ENCODE assay signal across 8 mouse cellular contexts in the genomic region with DNA sequence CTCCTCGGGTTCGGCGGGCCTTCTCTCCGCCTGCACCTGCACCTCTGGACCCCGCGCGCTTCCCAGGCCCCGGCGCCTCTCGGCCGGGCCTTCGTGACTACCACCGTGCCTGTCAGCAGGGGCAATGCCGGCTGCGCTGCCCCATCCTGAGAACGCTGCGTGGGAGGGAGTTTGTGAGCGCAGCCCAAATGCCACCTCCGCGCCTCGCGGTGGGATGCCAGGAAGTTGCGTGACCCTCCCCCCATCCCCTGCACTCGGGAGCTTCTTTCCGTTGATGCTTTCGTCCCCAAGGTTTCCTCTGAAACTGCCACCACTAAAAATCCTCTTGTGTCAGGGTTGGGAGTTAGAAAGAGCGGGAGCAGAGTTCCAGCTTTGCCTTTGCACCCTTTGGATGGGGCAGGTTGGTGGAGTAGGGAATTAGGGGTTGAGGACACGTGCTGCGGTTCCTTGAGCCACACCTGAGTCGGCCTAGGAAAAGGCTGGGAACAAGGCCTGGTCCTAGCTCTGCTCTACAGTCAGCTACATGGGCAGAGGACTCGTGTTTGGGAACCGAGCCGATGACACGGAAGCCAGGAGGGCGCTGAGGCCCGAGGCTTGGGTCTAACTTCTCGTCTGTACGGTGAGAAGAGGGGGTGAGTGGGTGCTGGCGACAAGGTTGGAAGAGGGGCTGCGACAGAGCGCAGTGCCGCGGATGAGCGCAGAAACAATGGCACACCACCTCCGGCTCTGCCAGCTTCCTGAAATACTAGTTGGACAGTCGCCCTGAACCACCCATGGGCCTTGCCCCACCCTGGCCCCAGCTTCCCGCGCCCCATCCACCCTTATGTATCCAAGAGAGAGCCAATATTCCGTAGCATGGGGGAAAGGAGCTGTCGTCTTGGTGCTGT. TPM values are rescaled to one million over a fixed set of nuclear protein-coding genes. Genes with fewer than 3 reads are reported as not detected.
A peak's percentile ranks its signal among the peaks of the same experiment; 100 is the strongest.
DNase-seq lines count a peak whose midpoint lies in the region; ATAC-seq and TF ChIP-seq lines count a peak whose summit lies in the region.

No protein-coding gene starts in this region.

- no peaks in the 10 kb centered on the region for H3K36me3 ChIP-seq in kidney, embryonic 15.5 days
- no peaks in the 10 kb centered on the region for H3K36me3 ChIP-seq in hindbrain, postnatal 0 days (ENCODE audit: insufficient read depth, low read length)
- H3K36me3 ChIP-seq in midbrain, embryonic 16.5 days (ENCODE audit: control insufficient read depth, insufficient read depth, low read length), result no peaks in the 10 kb centered on the region

- DNase-seq in kidney, adult 8-10 months, result no peak
- peak; percentile 61 for DNase-seq in embryo, embryonic 10 days (ENCODE audit: low spot score)
- peak; percentile 11 for DNase-seq in hindbrain, postnatal 0 days (ENCODE audit: low spot score)
- DNase-seq in left cerebral cortex, adult 9 months (ENCODE audit: low spot score in 2 of 2), result no peak
- no peak for DNase-seq in right cerebral cortex, adult 18-20 months
- no peak for DNase-seq in urinary bladder, postnatal 10 days (ENCODE audit: low spot score)

- H3K9me3 ChIP-seq in kidney, embryonic 15.5 days (replicated peaks), result no peaks in the 10 kb centered on the region
- no peaks in the 10 kb centered on the region for H3K9me3 ChIP-seq in hindbrain, postnatal 0 days (ENCODE audit: low read length)
- H3K9me3 ChIP-seq in midbrain, embryonic 16.5 days (replicated peaks; ENCODE audit: control insufficient read depth, low read length, poor library complexity, severe bottlenecking), result no peaks in the 10 kb centered on the region

- under 1% methylated on average over 50 of the region's 50 CpGs for WGBS in kidney, embryonic 15.5 days
- WGBS in hindbrain, postnatal 0 days, result 2% methylated on average over 50 of the region's 50 CpGs
- under 1% methylated on average over 50 of the region's 50 CpGs for WGBS in midbrain, embryonic 16.5 days

- peak overlapping the region; percentile 42 for H3K4me3 ChIP-seq in kidney, embryonic 15.5 days (replicated peaks)
- H3K4me3 ChIP-seq in hindbrain, postnatal 0 days (ENCODE audit: low read length), result peak overlapping the region; percentile 55
- peak overlapping the region; percentile 53 for H3K4me3 ChIP-seq in midbrain, embryonic 16.5 days (ENCODE audit: low read depth, low read length)

- peak; percentile 59; the same call in 1 of the 2 replicates for ATAC-seq in kidney, embryonic 15.5 days (replicated peaks; ENCODE audit: low FRiP score)
- ATAC-seq in hindbrain, postnatal 0 days, result no peak; the same call in none of the 2 replicates
- ATAC-seq in midbrain, embryonic 16.5 days, result peak; percentile 75

- peaks cover 33% of the 10 kb centered on the region for H3K4me1 ChIP-seq in kidney, embryonic 15.5 days
- 0 out of 2 replicates have a peak, but pooled peaks cover 3% of the 10 kb centered on the region for H3K4me1 ChIP-seq in hindbrain, postnatal 0 days (ENCODE audit: insufficient read depth, low read length)
- H3K4me1 ChIP-seq in midbrain, embryonic 16.5 days (ENCODE audit: control insufficient read depth, insufficient read depth, low read length), result peaks cover 19% of the 10 kb centered on the region

- H3K9ac ChIP-seq in kidney, embryonic 15.5 days, result no peak overlapping the region
- peak overlapping the region; percentile 52 for H3K9ac ChIP-seq in hindbrain, postnatal 0 days (replicated peaks; ENCODE audit: low read length)
- peak overlapping the region; percentile 55 for H3K9ac ChIP-seq in midbrain, embryonic 16.5 days (ENCODE audit: low read depth, low read length)

- no peak for TF ChIP-seq CTCF in hindbrain, postnatal 0 days (IDR thresholded peaks at IDR 0.05; ENCODE audit: low read depth)

- no peak overlapping the region for H3K27ac ChIP-seq in kidney, embryonic 15.5 days
- H3K27ac ChIP-seq in hindbrain, postnatal 0 days, result peak overlapping the region; percentile 81
- H3K27ac ChIP-seq in midbrain, embryonic 16.5 days (ENCODE audit: low read length), result peak overlapping the region; percentile 85

- peaks cover 92% of the 10 kb centered on the region for H3K27me3 ChIP-seq in kidney, embryonic 15.5 days
- H3K27me3 ChIP-seq in hindbrain, postnatal 0 days (ENCODE audit: insufficient read depth, low read length), result peaks cover 20% of the 10 kb centered on the region
- peaks cover 7% of the 10 kb centered on the region for H3K27me3 ChIP-seq in midbrain, embryonic 16.5 days (ENCODE audit: control insufficient read depth, insufficient read depth, low read depth, low read length)

- peak overlapping the region; percentile 76 for H3K4me2 ChIP-seq in kidney, embryonic 15.5 days
- peak overlapping the region; percentile 60 for H3K4me2 ChIP-seq in hindbrain, postnatal 0 days (ENCODE audit: low read depth, low read length)
- H3K4me2 ChIP-seq in midbrain, embryonic 16.5 days (ENCODE audit: low read length), result peak overlapping the region; percentile 54

RNA-seq across cellular contexts. Expression of a gene that starts 1.1 kb away (rescaled TPM):
- 0.08 and 0.10 TPM in 2 replicates for polyA plus RNA-seq in kidney, embryonic 15.5 days (2015; fragmentation: Nextera tagmentation; extraction: Ambion mirVana)
- 68.1 and 80.2 TPM in 2 replicates for total RNA-seq in hindbrain, postnatal 0 days (2014; rRNA removed)
- polyA plus RNA-seq in hindbrain, postnatal 0 days (2015; fragmentation: Nextera tagmentation; extraction: Ambion mirVana), result 22.6 and 26.3 TPM in 2 replicates
- polyA plus RNA-seq in midbrain, embryonic 16.5 days (2015; fragmentation: Nextera tagmentation; extraction: Ambion mirVana), result 14.3 and 22.2 TPM in 2 replicates

Comparison
In these comparisons a context has a peak if more than half of its experiments do, and no peak if none do; other contexts are left out.
1. DNase-seq: peak in embryo, embryonic 10 days (single experiment) and hindbrain, postnatal 0 days (single experiment); none in kidney, adult 8-10 months (0 of 2), left cerebral cortex, adult 9 months (0 of 2), right cerebral cortex, adult 18-20 months (single experiment) and urinary bladder, postnatal 10 days (single experiment).
2. RNA of a gene that starts 1.1 kb away (polyA plus RNA-seq): 22.6 to 26.3 TPM in hindbrain, postnatal 0 days and 14.3 to 22.2 TPM in midbrain, embryonic 16.5 days; 0.08 to 0.10 TPM in kidney, embryonic 15.5 days; every median in the first group is over 10 times any median in the second.
3. Peak in every context shown above with its lines, with median percentiles within 50 percentile points of each other: H3K4me2 ChIP-seq and H3K4me3 ChIP-seq.